Mouse (Mus musculus) bone marrow macrophage, adult 2 months (primary cell): Measurements from ENCODE around the gene Cd52. TPM values are rescaled to one million over a fixed set of nuclear protein-coding genes. Genes with fewer than 3 reads are reported as not detected.

ENCODE experiments used
- H3K27ac ChIP-seq: 2 replicates; pipeline ENCODE4 v1.5.1; 2012; ENCODE audit warnings: low read depth, low read length; ENCODE audit not compliant: insufficient read depth
- H3K4me1 ChIP-seq: 2 replicates; pipeline ENCODE4 v1.6.1; 2012; ENCODE audit warnings: low read length; ENCODE audit not compliant: control insufficient read depth, insufficient read depth
- H3K4me3 ChIP-seq: 2 replicates; pipeline ENCODE4 v1.5.1; 2012; ENCODE audit warnings: mild to moderate bottlenecking, low read length, moderate library complexity; ENCODE audit not compliant: insufficient read depth
- CTCF ChIP-seq: IDR thresholded peaks from 2 replicates; pipeline ENCODE4 v1.5.1; 2012; ENCODE audit warnings: low read depth, mild to moderate bottlenecking, low read length, moderate library complexity
- POLR2A ChIP-seq: IDR thresholded peaks from 2 replicates; pipeline ENCODE4 v1.6.1; 2012; ENCODE audit warnings: mild to moderate bottlenecking, low read depth, low read length, borderline replicate concordance
- polyA plus RNA-seq: library from polyadenylated mRNA; stranded (reverse); fragments of >200 nt; gene quantifications from 2 replicates; pipeline ENCODE4 v1.2.4, GENCODE M21; 2012; ENCODE audit not compliant: missing spikeins, insufficient read depth, insufficient read length

Gene Cd52
- polyA plus RNA-seq, 1 experiment = 1,130 TPM

- TF ChIP-seq POLR2A (no peak), CTCF (no peak)
- Histone ChIP-seq H3K27ac (no peak overlapping the region), H3K4me3 (no peak overlapping the region), H3K4me1 (peaks cover 4% of the 10 kb centered on the region; the same call in 1 of the 2 replicates)
Measured at GRCm38 (mm10) chr4:134080674-134081073, 14.2 kb downstream of the Cd52 start.

DNA sequence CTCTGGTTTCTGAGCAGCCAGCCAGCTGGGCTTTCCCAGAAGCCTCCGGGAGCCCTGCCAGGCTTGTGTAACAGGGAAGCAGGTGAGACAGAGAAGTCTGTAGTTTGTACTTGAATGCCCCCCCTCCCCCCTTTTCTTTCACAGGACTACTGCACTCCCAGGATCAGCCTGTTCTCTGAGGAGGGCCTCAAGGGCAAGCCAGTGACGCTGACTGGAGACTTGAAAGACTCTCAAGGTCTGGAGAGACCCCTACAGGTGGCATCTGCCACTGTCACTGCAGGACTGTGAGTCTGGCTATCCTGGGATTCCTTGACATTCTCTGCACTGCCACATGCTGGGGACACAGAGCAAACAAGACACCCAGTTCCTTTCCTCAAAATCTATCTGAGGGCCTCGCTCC lies 16.2 kb downstream of the Cd52 start:
- Histone ChIP-seq H3K4me3 (no peak overlapping the region), H3K27ac (no peak overlapping the region), H3K4me1 (peaks cover 4% of the 10 kb centered on the region; the same call in 1 of the 2 replicates)
- no peak; the same call in 1 of the 2 replicates for TF ChIP-seq CTCF
- TF ChIP-seq POLR2A = no peak

- no peaks in the 10 kb centered on the region for H3K4me1 ChIP-seq
Measured at GRCm38 (mm10) chr4:134068793-134069580, 25.9 kb downstream of the Cd52 start.

DNA sequence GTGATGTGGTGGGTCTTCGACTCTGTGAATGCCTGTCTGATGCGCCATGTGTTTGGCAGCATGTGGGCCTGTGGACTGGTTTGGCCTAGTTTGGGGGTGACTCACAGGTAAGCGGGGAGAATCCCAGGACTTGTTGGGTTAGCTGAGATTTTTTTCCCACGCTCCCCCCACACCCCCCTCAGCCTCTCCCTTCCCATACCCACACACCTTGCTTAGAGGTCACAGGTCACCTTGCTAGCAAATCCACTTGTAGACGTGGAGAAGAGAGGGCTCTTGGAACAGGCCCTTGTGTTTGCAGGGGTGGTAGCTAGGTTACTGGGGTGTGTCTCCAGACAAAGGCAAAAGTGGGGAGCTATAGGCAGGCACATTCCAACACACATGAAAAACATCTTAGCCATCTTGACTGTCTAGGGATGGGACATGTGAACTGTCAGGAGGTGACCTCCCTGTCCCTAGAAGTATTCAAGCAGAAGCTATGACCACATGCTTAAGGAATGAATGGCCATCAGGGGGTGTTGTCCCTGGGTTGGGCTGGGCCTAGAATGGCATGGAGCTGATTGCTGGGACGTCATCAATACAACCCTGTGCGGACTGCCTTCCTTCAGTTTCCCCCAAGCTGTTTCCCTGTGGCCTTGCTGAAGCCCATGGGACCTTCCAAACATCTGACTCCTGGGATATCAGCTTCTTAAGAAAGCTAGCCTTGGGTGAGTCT lies 26.9 kb downstream of the Cd52 start:
- Histone ChIP-seq H3K4me1 (no peaks in the 10 kb centered on the region), H3K4me3 (no peak overlapping the region), H3K27ac (no peak overlapping the region)
- no peak for TF ChIP-seq POLR2A
- no peak for TF ChIP-seq CTCF

More at GRCm38 (mm10) chr4:134068793-134069580, 25.9 kb downstream of the Cd52 start:
- TF ChIP-seq CTCF (no peak), POLR2A (no peak)
- Histone ChIP-seq H3K27ac (no peak overlapping the region), H3K4me3 (no peak overlapping the region)

DNA sequence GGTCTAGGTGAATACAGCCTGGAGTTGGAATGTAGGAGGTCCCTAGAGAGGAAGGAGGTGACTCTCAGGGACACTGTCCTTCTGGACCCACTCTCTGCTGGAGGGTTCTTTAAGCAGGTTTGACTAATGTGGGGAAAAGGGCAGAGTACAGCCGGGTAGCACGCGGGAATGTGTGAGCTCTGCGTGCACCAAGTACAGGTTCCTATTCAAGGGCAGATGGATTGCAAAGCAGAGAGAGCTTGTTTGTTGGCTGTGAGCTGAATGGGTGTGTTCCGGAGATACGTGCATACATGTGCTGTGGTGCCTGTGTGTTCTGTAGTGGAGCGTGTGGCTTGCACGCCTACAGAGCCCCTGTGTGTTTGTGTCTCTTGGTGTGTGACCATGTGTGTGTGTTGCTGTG lies 27.5 kb downstream of the Cd52 start:
- no peaks in the 10 kb centered on the region for H3K4me1 ChIP-seq
- TF ChIP-seq POLR2A = no peak
- no peak for TF ChIP-seq CTCF
- H3K27ac ChIP-seq = no peak overlapping the region
- H3K4me3 ChIP-seq = no peak overlapping the region

- H3K27ac ChIP-seq = no peak overlapping the region
- H3K4me3 ChIP-seq = no peak overlapping the region
- TF ChIP-seq CTCF (no peak), POLR2A (no peak)
- no peaks in the 10 kb centered on the region for H3K4me1 ChIP-seq
Measured at GRCm38 (mm10) chr4:134065431-134066004, 29.4 kb downstream of the Cd52 start.

DNA sequence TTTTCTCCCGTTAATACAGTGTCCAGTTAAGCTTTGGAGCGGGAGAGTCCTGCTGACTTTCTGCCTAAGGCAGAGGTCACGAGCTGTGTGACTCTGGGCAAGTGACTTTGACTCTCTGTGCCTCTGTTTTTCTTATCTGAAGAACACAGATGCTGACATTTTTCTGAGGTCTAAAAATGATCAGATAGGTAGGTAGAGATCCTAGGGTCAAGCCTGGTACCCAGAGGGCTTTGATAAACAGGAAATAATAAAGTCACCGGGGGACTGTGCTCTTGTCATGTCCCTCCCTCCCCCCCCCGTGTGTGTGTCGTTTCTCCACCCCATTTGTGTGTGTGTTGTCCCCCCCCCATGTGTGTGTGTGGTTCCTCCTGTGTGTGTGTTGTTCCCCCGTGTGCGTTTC lies 32.3 kb downstream of the Cd52 start:
- H3K27ac ChIP-seq = no peak overlapping the region
- no peaks in the 10 kb centered on the region for H3K4me1 ChIP-seq
- no peak overlapping the region for H3K4me3 ChIP-seq
- TF ChIP-seq CTCF (no peak), POLR2A (no peak)

DNA sequence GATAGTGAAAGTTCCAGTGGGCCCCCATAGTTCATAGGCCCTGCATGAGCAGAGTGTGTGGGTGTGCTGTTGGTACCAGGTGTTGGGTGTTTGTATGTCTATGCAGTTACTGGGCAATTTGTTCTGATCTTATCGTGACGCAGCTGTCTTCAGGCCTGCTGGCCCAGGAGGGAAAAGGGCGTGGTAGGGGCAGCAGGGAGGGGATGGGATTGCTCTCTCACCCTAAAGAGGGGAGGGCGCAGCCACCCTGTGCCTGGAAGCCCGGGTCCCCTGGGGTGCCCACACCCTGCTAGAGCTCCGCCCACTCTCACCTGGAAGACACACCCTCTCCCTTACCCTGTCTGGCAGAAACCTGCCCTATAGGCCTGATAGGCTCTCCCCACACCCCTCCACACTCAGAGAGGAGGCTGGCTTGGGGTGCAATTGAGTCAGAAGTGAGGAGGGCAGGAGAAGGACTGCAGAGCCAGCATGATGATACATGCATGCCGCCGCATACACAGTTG lies 32.9 kb downstream of the Cd52 start:
- TF ChIP-seq POLR2A = no peak
- no peak for TF ChIP-seq CTCF

DNA sequence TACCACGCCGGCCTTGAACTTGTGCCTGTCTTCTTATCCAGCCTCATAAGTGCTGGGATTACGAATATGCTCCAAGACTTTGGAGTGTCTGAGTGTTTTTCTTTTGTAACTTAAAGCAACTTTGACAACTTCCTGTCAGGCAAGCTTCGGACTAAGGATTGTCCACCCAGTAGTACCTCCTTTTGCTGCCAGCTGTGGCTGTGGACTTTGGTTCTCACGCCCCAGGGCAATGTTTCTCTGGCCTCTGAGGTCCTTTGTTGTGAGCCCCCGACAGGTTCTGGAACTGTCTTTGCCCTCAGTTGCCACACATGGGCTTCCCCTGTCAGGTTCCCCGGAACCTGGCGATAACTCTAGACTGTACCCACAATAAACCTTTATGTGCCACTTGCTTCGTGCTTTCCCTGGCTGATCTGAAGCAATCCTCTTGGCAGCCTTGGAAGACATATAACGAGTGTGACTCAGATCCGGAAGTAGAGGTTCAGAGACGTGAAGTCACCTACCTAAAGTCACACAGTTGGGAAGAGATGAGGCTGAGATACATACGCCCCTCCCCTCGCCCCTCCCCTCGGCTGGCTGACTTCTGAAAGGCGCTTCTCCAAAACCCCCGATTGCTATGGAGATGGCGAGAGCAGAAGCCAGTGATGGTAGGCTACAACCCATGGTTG lies 33.6 kb downstream of the Cd52 start:
- TF ChIP-seq POLR2A = no peak
- no peak for TF ChIP-seq CTCF
- H3K27ac ChIP-seq = no peak overlapping the region
- no peak overlapping the region for H3K4me3 ChIP-seq
- H3K4me1 ChIP-seq = no peaks in the 10 kb centered on the region

More for the DNA sequence above, 32.9 kb downstream of the Cd52 start:
- H3K4me1 ChIP-seq = no peaks in the 10 kb centered on the region
- H3K4me3 ChIP-seq = no peak overlapping the region
- no peak overlapping the region for H3K27ac ChIP-seq
